Mouse (Mus musculus) E14TG2a.4 (cell line): ENCODE data around the gene Mrpl30.

Experiments
- CTCF ChIP-seq: conservative IDR thresholded peaks from 2 replicates; pipeline ENCODE4 v1.5.1; 2014; ENCODE audit warnings: low read length
- NANOG ChIP-seq: IDR thresholded peaks from 2 replicates; pipeline ENCODE4 v1.6.1; 2014; ENCODE audit warnings: borderline replicate concordance, low read length, mixed read lengths
- POU5F1 ChIP-seq: IDR thresholded peaks from 2 replicates; pipeline ENCODE4 v1.6.1; 2014; ENCODE audit warnings: low read length, borderline replicate concordance

DNA sequence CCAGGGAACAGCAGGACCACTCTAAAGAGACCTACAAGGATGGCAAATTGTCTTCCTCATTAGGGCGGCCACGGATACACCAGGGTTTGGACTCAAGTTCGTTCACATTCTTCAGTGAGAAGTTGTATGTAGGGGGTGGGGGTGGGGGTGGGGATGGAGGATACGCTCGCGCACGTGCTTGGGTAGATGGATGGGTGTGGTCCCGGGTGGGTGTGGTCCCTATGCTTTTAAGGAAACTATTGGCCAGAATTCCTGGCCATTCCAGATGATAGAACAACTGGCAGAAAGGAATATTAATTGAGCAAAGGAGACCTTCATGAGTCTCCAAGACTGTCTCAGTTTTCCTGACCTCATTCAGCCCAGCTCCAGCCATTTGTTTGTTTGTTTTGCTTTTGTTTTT lies 35.7 kb downstream of the Mrpl30 start:
- TF ChIP-seq CTCF (no peak), NANOG (no peak), POU5F1 (no peak)
